Mouse (Mus musculus): ENCODE results near the gene Gm11444. TPM values are rescaled to one million over a fixed set of nuclear protein-coding genes. Genes with fewer than 3 reads are reported as not detected.

Gene Gm11444
- polyA plus RNA-seq, 1 experiment from 2014 or later: not detected

DNA sequence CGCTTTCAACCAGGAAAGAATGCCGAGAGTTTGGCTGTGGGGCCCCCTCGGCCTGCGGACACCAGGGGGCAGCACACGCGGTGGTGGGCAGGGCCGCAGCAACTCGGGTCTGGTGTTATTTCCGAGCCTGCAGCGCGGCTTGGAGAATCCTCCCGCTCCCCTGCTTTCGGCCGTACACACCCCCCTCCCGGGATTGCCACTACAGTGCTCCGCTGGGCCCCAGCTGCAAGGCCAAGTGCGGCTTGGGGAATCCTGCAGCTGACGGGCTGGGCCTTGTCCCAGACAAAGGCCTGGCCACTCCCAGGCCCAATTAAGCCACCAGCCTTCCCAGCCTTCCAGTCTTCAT, 6.8 kb downstream of the Gm11444 start:
- Histone ChIP-seq H3K4me3 (ENCODE audit: low read length) (peak overlapping the region; percentile 58), H3K9me3 (ENCODE audit: control insufficient read depth, low read length) (no peaks in the 10 kb centered on the region), H3K9ac (ENCODE audit: low read depth, low read length) (peak overlapping the region; percentile 67), H3K36me3 (ENCODE audit: control insufficient read depth, insufficient read depth, low read length) (no peaks in the 10 kb centered on the region), H3K27me3 (replicated peaks; ENCODE audit: control insufficient read depth, insufficient read depth, low read length) (peaks cover 40% of the 10 kb centered on the region), H3K4me2 (ENCODE audit: low read depth, low read length) (peak overlapping the region; percentile 87), H3K27ac (ENCODE audit: low read length) (peak overlapping the region; percentile 65), H3K4me1 (ENCODE audit: control insufficient read depth, insufficient read depth, low read length) (peaks cover 18% of the 10 kb centered on the region)
- WGBS: under 1% methylated on average over 18 of the region's 18 CpGs
- peak; percentile 49 for ATAC-seq

GRCm38 (mm10) chr11:85842596-85843346, 7.4 kb downstream of the Gm11444 start:
- H3K27ac ChIP-seq (ENCODE audit: low read length): 0 out of 2 replicates have a peak overlapping the region, but pooled peaks have one; percentile 65
- ATAC-seq: 0 out of 2 replicates have a peak, but pooled peaks have one; percentile 19
- H3K4me3 ChIP-seq (ENCODE audit: low read length): peak overlapping the region; percentile 58
- H3K27me3 ChIP-seq (replicated peaks; ENCODE audit: control insufficient read depth, insufficient read depth, low read length): peaks cover 45% of the 10 kb centered on the region
- H3K36me3 ChIP-seq (ENCODE audit: control insufficient read depth, insufficient read depth, low read length): no peaks in the 10 kb centered on the region
- 12% methylated on average over 24 of the region's 24 CpGs for WGBS
- H3K4me1 ChIP-seq (ENCODE audit: control insufficient read depth, insufficient read depth, low read length): peaks cover 21% of the 10 kb centered on the region
- peak overlapping the region; percentile 67 for H3K9ac ChIP-seq (ENCODE audit: low read depth, low read length)
- H3K4me2 ChIP-seq (ENCODE audit: low read depth, low read length): peak overlapping the region; percentile 87
- H3K9me3 ChIP-seq (ENCODE audit: control insufficient read depth, low read length): no peaks in the 10 kb centered on the region

DNA sequence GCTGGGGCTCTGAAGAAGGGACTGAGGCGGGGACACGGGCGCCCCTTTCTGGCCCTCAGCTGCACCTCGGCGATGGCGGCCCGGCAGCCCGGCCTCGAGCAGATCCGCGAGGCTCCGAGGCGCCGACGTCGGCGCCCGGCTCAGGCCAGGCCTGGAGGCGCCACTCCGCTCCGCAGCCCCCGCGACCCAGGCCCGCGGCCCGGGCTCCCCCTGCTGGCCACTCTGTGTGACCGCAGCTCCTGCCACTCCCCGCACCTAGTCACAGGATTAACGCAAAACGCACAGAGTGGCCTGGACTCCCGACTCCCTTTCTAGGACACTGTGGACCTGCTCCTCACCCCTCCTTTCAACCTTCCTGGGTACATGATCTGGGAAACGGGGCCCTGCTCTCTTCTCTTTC, 8.2 kb downstream of the Gm11444 start:
- H3K9ac ChIP-seq (ENCODE audit: low read depth, low read length): peak overlapping the region; percentile 56
- H3K4me2 ChIP-seq (ENCODE audit: low read depth, low read length): peak overlapping the region; percentile 66
- peak overlapping the region; percentile 41 for H3K4me3 ChIP-seq (ENCODE audit: low read length)
- ATAC-seq: peak; percentile 24
- peaks cover 26% of the 10 kb centered on the region for H3K4me1 ChIP-seq (ENCODE audit: control insufficient read depth, insufficient read depth, low read length)
- 1% methylated on average over 31 of the region's 32 CpGs for WGBS
- no peaks in the 10 kb centered on the region for H3K9me3 ChIP-seq (ENCODE audit: control insufficient read depth, low read length)
- H3K27me3 ChIP-seq (replicated peaks; ENCODE audit: control insufficient read depth, insufficient read depth, low read length): peaks cover 52% of the 10 kb centered on the region
- H3K27ac ChIP-seq (ENCODE audit: low read length): peak overlapping the region; percentile 36; the same call in 1 of the 2 replicates
- no peaks in the 10 kb centered on the region for H3K36me3 ChIP-seq (ENCODE audit: control insufficient read depth, insufficient read depth, low read length)

GRCm38 (mm10) chr11:85841211-85841681, 8.9 kb downstream of the Gm11444 start:
- H3K9me3 ChIP-seq (ENCODE audit: control insufficient read depth, low read length): no peaks in the 10 kb centered on the region
- 0 out of 2 replicates have a peak overlapping the region, but pooled peaks have one; percentile 31 for H3K4me2 ChIP-seq (ENCODE audit: low read depth, low read length)
- peaks cover 26% of the 10 kb centered on the region for H3K4me1 ChIP-seq (ENCODE audit: control insufficient read depth, insufficient read depth, low read length)
- H3K27ac ChIP-seq (ENCODE audit: low read length): no peak overlapping the region
- no peak overlapping the region for H3K9ac ChIP-seq (ENCODE audit: low read depth, low read length)
- ATAC-seq: no peak
- WGBS: 32% methylated on average over 8 of the region's 8 CpGs
- H3K4me3 ChIP-seq (ENCODE audit: low read length): no peak overlapping the region
- no peaks in the 10 kb centered on the region for H3K36me3 ChIP-seq (ENCODE audit: control insufficient read depth, insufficient read depth, low read length)
- H3K27me3 ChIP-seq (replicated peaks; ENCODE audit: control insufficient read depth, insufficient read depth, low read length): peaks cover 59% of the 10 kb centered on the region

DNA sequence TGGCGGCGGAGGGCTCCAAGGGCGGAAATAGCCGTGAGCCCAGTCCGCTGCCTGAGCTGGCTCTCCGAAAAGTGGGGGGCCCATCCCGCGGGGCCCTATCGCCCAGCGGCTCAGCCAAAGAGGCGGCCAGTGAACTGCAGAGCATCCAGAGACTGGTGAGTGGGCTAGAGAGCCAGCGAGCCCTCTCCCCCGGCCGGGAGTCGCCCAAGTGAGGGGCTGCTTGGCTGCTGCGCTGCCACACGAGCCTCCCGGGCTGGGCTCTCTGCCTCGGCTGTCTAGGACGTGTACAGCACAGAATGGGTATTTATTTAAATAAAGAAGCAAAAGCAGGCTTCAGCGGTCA, 9.4 kb downstream of the Gm11444 start:
- H3K27me3 ChIP-seq (replicated peaks; ENCODE audit: control insufficient read depth, insufficient read depth, low read length): peaks cover 60% of the 10 kb centered on the region

DNA sequence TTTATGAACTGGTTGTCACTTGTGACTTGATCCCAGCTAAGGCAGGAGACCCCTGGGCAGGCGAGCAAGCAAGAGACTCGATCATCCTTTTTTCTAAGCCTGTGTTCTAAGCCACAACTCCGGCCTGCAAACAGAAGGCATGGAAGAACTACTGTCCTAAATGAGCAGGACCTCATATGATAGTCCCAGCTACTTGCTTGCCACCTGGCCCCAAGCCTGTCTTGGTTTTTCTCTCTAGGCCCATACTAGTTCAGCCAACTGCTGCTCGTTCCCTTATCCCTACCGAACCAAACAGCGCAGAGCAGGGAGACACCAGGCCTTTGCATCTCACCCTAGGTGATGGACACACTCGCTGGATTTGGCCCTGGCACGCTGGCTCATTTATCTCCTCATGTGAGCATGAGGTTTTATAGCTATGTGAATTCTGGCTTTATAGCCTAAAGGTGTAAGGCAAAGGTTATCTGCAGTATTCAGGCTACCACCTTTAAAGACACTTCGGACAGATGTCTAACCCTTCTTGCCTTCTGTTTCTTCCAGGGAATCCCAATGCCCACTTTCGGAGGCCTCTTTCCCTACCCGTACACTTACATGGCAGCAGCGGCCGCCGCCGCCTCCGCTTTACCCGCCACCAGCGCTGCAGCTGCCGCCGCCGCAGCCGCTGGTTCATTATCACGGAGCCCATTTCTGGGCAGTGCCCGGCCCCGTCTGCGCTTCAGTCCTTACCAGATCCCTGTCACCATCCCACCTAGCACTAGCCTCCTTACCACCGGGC, 9.9 kb downstream of the Gm11444 start:
- Histone ChIP-seq H3K4me3 (ENCODE audit: low read length) (peak overlapping the region; percentile 28), H3K9ac (ENCODE audit: low read depth, low read length) (peak overlapping the region; percentile 48), H3K4me2 (ENCODE audit: low read depth, low read length) (peak overlapping the region; percentile 31), H3K27me3 (replicated peaks; ENCODE audit: control insufficient read depth, insufficient read depth, low read length) (peaks cover 61% of the 10 kb centered on the region), H3K4me1 (ENCODE audit: control insufficient read depth, insufficient read depth, low read length) (peaks cover 23% of the 10 kb centered on the region), H3K27ac (ENCODE audit: low read length) (peak overlapping the region; percentile 31; the same call in 1 of the 2 replicates), H3K36me3 (ENCODE audit: control insufficient read depth, insufficient read depth, low read length) (no peaks in the 10 kb centered on the region), H3K9me3 (ENCODE audit: control insufficient read depth, low read length) (no peaks in the 10 kb centered on the region)
- ATAC-seq: no peak
- 34% methylated on average over 27 of the region's 27 CpGs for WGBS

More for the DNA sequence above, 9.4 kb downstream of the Gm11444 start:
- ATAC-seq: no peak
- peaks cover 23% of the 10 kb centered on the region for H3K4me1 ChIP-seq (ENCODE audit: control insufficient read depth, insufficient read depth, low read length)
- peak overlapping the region; percentile 28 for H3K4me3 ChIP-seq (ENCODE audit: low read length)
- H3K27ac ChIP-seq (ENCODE audit: low read length): peak overlapping the region; percentile 31; the same call in 1 of the 2 replicates
- 21% methylated on average over 21 of the region's 21 CpGs for WGBS
- no peaks in the 10 kb centered on the region for H3K9me3 ChIP-seq (ENCODE audit: control insufficient read depth, low read length)
- peak overlapping the region; percentile 31 for H3K4me2 ChIP-seq (ENCODE audit: low read depth, low read length)
- H3K9ac ChIP-seq (ENCODE audit: low read depth, low read length): peak overlapping the region; percentile 48
- no peaks in the 10 kb centered on the region for H3K36me3 ChIP-seq (ENCODE audit: control insufficient read depth, insufficient read depth, low read length)

GRCm38 (mm10) chr11:85839258-85840030, 10.7 kb downstream of the Gm11444 start:
- Histone ChIP-seq H3K4me2 (ENCODE audit: low read depth, low read length) (peak overlapping the region; percentile 55), H3K9ac (ENCODE audit: low read depth, low read length) (peak overlapping the region; percentile 48), H3K4me3 (ENCODE audit: low read length) (peak overlapping the region; percentile 28), H3K9me3 (ENCODE audit: control insufficient read depth, low read length) (no peaks in the 10 kb centered on the region), H3K4me1 (ENCODE audit: control insufficient read depth, insufficient read depth, low read length) (peaks cover 23% of the 10 kb centered on the region), H3K27me3 (replicated peaks; ENCODE audit: control insufficient read depth, insufficient read depth, low read length) (peaks cover 68% of the 10 kb centered on the region), H3K27ac (ENCODE audit: low read length) (peak overlapping the region; percentile 40; the same call in 1 of the 2 replicates), H3K36me3 (ENCODE audit: control insufficient read depth, insufficient read depth, low read length) (no peaks in the 10 kb centered on the region)
- no peak for ATAC-seq
- 48% methylated on average over 7 of the region's 7 CpGs for WGBS

- Histone ChIP-seq H3K4me2 (ENCODE audit: low read depth, low read length) (peak overlapping the region; percentile 55), H3K9ac (ENCODE audit: low read depth, low read length) (peak overlapping the region; percentile 58), H3K36me3 (ENCODE audit: control insufficient read depth, insufficient read depth, low read length) (no peaks in the 10 kb centered on the region), H3K27me3 (replicated peaks; ENCODE audit: control insufficient read depth, insufficient read depth, low read length) (peaks cover 71% of the 10 kb centered on the region), H3K4me3 (ENCODE audit: low read length) (peak overlapping the region; percentile 42), H3K27ac (ENCODE audit: low read length) (no peak overlapping the region), H3K9me3 (ENCODE audit: control insufficient read depth, low read length) (no peaks in the 10 kb centered on the region), H3K4me1 (ENCODE audit: control insufficient read depth, insufficient read depth, low read length) (peaks cover 23% of the 10 kb centered on the region)
- ATAC-seq: no peak
- 40% methylated on average over 20 of the region's 20 CpGs for WGBS
Measured at GRCm38 (mm10) chr11:85838424-85839257, 11.5 kb downstream of the Gm11444 start.

Measured in intestine, embryonic 16.5 days (tissue).